Comparison of ENCODE assay signal across 8 mouse cellular contexts in the genomic region with DNA sequence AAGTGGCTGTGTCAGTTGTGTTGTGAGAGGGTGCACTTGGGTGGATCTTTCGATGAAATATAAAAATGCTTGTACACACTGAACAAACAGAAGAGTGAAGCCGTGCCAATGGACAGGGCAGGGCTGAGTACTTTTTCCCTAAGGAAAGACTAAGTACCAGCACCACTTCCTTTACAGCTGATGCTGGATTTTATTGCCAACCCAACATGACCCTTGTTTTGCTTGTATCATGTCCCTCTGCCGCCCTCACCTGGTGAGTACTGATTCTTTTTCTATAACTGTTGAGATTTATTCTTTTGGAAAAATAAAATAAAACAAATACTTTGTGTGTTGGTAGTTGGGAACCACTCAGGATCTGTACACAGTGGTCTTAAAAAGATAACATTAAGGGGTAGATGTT.
DNase-seq lines count a peak whose midpoint lies in the region; ATAC-seq and TF ChIP-seq lines count a peak whose summit lies in the region.
"Had no signal": no experiment of that assay in that cellular context is flagged by ENCODE, and none has a peak within 500 bp of the region (broad histone marks: within the 10 kb centered on the region; RNA-seq: fewer than 3 reads in every experiment).

No protein-coding gene starts in this region.

- no peak overlapping the region for H3K27ac ChIP-seq in kidney, adult 2 months (ENCODE audit: insufficient read depth, low read depth, low read length)
- H3K27ac ChIP-seq: midbrain, embryonic 12.5 days had no signal

- ATAC-seq in inflammation-experienced regulatory T-cells, adult 6 months = no peak

- no peak for TF ChIP-seq POLR2A in kidney, adult 2 months (IDR thresholded peaks at IDR 0.05; ENCODE audit: low read depth, low read length)

- WGBS in kidney, adult 2 months = 59% methylated on average over 3 of the region's 3 CpGs

- no peak for TF ChIP-seq CTCF in kidney, adult 2 months (conservative IDR thresholded peaks at IDR 0.05; ENCODE audit: insufficient read depth, insufficient read length, low read depth, low read length)

- H3K27me3 ChIP-seq in kidney, adult 2 months (replicated peaks; ENCODE audit: control insufficient read depth, insufficient read depth, low read length) = no peaks in the 10 kb centered on the region
- H3K27me3 ChIP-seq: midbrain, embryonic 12.5 days had no signal

- no peaks in the 10 kb centered on the region for H3K36me3 ChIP-seq in kidney, adult 2 months (ENCODE audit: control insufficient read depth, insufficient read depth, low read length)
- H3K36me3 ChIP-seq: midbrain, embryonic 12.5 days had no signal

- peak; percentile 2 for DNase-seq in kidney, adult 2 months
- DNase-seq in kidney, adult 18-20 months = no peak
- peak; percentile 53 for DNase-seq in ES-CJ7 (ENCODE audit: low read depth, low spot score)
- DNase-seq in brain, adult 2 months (ENCODE audit: low read depth, low spot score) = peak; percentile 47
- DNase-seq in layer of hippocampus, postnatal 14 days (ENCODE audit: low spot score in 2 of 2) = peak; percentile 8 to 40
- no peak for DNase-seq in c-Kit-positive CD71-positive TER-119-positive erythroid progenitor cells, embryonic 14.5 days (ENCODE audit: low spot score)

- H3K4me3 ChIP-seq in kidney, adult 2 months (ENCODE audit: insufficient read depth, low read depth, low read length) = no peak overlapping the region
- H3K4me3 ChIP-seq: midbrain, embryonic 12.5 days had no signal

- H3K4me1 ChIP-seq in kidney, adult 2 months (ENCODE audit: control insufficient read depth, insufficient read depth, low read length) = no peaks in the 10 kb centered on the region
- H3K4me1 ChIP-seq: midbrain, embryonic 12.5 days had no signal

Comparison
In these comparisons a context has a peak if more than half of its experiments do, and no peak if none do; other contexts are left out.
1. DNase-seq: peak in kidney, adult 2 months (single experiment), ES-CJ7 (single experiment), brain, adult 2 months (single experiment) and layer of hippocampus, postnatal 14 days (2 of 2); none in kidney, adult 18-20 months (single experiment) and c-Kit-positive CD71-positive TER-119-positive erythroid progenitor cells, embryonic 14.5 days (single experiment).